Mouse (Mus musculus) lung, adult 2 months (tissue): Measurements from ENCODE around the gene Kdelr3.

Source experiments
- CTCF ChIP-seq: fragments of 200-500 bp; IDR thresholded peaks from 2 replicates; pipeline ENCODE4 v1.5.1; 2011; ENCODE audit warnings: mild to moderate bottlenecking, low read length, control low read depth; ENCODE audit not compliant: insufficient read depth
- POLR2A ChIP-seq: fragments of 200-500 bp; IDR thresholded peaks from 2 replicates; pipeline ENCODE4 v1.6.1; 2011; ENCODE audit warnings: low read depth, mild to moderate bottlenecking, control low read depth, low read length, borderline replicate concordance; ENCODE audit errors: extremely low read depth

- TF ChIP-seq POLR2A (no peak), CTCF (no peak)
These were observed 9.4 kb downstream of the Kdelr3 start for GRCm38 (mm10) chr15:79525564-79525963.
